Mouse (Mus musculus): ENCODE measurements around the gene 2310009B15Rik.

DNA sequence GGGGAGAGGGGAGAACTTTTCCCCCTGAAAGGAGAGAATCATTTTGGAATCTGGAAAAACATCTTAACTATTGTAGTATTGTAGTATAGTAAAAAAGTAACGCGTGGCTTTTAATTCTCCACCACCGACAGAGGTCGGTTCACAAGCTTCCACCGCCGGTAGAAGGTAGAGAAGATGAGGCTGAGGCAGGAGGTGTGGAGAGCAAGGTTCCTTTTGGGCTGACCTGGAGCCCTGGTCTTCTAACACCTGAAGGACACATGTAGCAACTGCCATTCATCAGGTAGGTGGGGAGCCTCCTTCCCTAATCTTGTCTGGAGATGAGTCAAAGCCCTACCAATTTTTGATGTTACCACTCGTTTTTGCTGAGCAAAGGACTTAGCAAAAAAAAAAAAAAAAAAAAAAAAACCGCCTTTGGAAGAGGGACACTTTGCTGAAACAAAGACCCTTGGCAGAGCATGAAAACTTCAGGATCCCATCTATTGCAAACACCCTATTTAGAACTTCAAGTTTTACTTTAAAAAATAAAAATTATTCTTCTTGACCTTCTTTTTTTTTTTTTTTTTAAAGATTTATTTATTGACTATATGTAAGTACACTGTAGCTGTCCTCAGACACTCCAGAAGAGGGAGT is 7.0 kb downstream of the 2310009B15Rik start:
- TF ChIP-seq CTCF (IDR thresholded peaks at IDR 0.05; ENCODE audit: low read depth, low read length) (no peak), EP300 (IDR thresholded peaks at IDR 0.05; ENCODE audit: insufficient read depth, low read depth, low read length) (no peak)

Measured in ES-Bruce4 (cell line).